Mouse (Mus musculus) limb, embryonic 15.5 days (tissue): ENCODE measurements around the gene Plekha5. TPM values are rescaled to one million over a fixed set of nuclear protein-coding genes. Genes with fewer than 3 reads are reported as not detected.
A peak's percentile ranks its signal among the peaks of the same experiment; 100 is the strongest.

ENCODE experiments used
- ATAC-seq: fragments of 200-750 bp; cut with Nextera tagmentation; 2 replicates; pipeline ENCODE4 v1.8.0; 2017; ENCODE audit warnings: low read depth, moderate TSS enrichment; ENCODE audit not compliant: insufficient number of reproducible peaks, low FRiP score, low TSS enrichment
- H3K27ac ChIP-seq: fragments of 300-500 bp; sonication (generic); 2 replicates; pipeline ENCODE4 v1.5.1; 2015; ENCODE audit warnings: moderate library complexity, mild to moderate bottlenecking, inconsistent platforms
- H3K27me3 ChIP-seq: fragments of 300-500 bp; sonication (generic); 2 replicates; pipeline ENCODE4 v1.6.1; 2015; ENCODE audit warnings: inconsistent platforms
- H3K36me3 ChIP-seq: fragments of 300-500 bp; sonication (generic); 2 replicates; pipeline ENCODE4 v1.6.1; 2015; ENCODE audit warnings: inconsistent platforms
- H3K4me1 ChIP-seq: fragments of 300-500 bp; sonication (generic); 2 replicates; pipeline ENCODE4 v1.6.1; 2015; ENCODE audit warnings: inconsistent platforms
- H3K4me2 ChIP-seq: fragments of 300-500 bp; sonication (generic); 2 replicates; pipeline ENCODE4 v1.6.1; 2015; ENCODE audit warnings: mild to moderate bottlenecking, inconsistent platforms
- H3K4me3 ChIP-seq: fragments of 300-500 bp; sonication (generic); 2 replicates; pipeline ENCODE4 v1.5.1; 2015; ENCODE audit warnings: mild to moderate bottlenecking, inconsistent platforms
- H3K9ac ChIP-seq: fragments of 300-500 bp; sonication (generic); 2 replicates; pipeline ENCODE4 v1.6.1; 2015; ENCODE audit warnings: inconsistent platforms
- H3K9me3 ChIP-seq: fragments of 300-500 bp; sonication (generic); 2 replicates; pipeline ENCODE4 v1.6.1; 2016; ENCODE audit warnings: inconsistent platforms
- WGBS: fragments of 180-500 bp; shearing (Covaris S2); methylation state at CpG from one replicate; pipeline ENCODE4 v1.1.7; 2015; 5-methylcytosine and 5-hydroxymethylcytosine counted together
- polyA plus RNA-seq: library from polyadenylated mRNA; unstranded; fragments of >200 nt; fragmentation: Nextera tagmentation; extraction: Ambion mirVana; gene quantifications from 2 replicates; pipeline ENCODE4 v1.2.1, GENCODE M21; 2015

Plekha5 gene
- polyA plus RNA-seq, 1 experiment from 2014 or later, result 47.2 TPM

DNA sequence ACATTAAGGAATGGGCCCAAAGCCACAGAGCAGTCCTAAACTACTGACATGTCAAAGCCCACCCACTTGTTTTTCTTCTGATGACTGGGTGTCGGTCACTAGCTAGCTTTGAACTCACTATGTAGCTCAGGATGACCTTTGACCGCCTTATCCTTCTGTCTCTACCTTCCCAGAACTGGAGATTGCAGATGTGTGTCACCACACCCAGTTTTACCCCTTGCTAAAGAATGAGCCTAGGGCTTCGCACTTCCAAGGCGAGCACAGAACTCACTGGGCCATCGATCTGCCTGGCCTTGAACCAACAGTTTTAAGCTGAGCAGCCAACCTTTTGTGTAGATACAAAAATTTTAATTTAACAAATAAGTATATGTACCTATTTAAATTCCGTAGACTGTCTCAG lies 184.8 kb downstream of the Plekha5 start:
- Histone ChIP-seq H3K36me3 (no peaks in the 10 kb centered on the region), H3K4me3 (no peak overlapping the region), H3K9ac (no peak overlapping the region), H3K27me3 (no peaks in the 10 kb centered on the region), H3K4me1 (peaks cover 11% of the 10 kb centered on the region), H3K9me3 (no peaks in the 10 kb centered on the region), H3K4me2 (no peak overlapping the region), H3K27ac (no peak overlapping the region)
- no peak for ATAC-seq
- 89% methylated on average over 6 of the region's 6 CpGs for WGBS

DNA sequence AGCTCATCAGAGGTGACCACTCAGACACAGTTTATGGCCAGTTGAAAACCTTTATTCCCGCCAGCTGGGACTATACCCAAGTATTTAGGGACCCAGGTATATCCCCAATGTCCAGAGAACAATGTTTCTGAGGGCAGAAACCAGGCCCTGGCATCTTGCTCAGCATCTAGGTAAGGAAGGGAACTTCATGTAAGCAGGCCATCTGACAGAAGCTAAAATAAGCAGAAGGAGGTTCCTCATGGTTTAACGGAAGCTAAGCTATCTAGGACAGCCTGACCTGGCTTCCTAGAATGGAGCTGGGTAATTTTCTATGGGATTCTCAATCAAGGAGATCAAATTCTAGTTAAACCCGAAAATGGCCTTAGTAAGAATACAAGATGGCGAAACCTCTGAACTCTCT lies 185.7 kb downstream of the Plekha5 start:
- no peak overlapping the region for H3K4me2 ChIP-seq
- H3K36me3 ChIP-seq, result no peaks in the 10 kb centered on the region
- peaks cover 10% of the 10 kb centered on the region for H3K4me1 ChIP-seq
- H3K9ac ChIP-seq, result no peak overlapping the region
- no peak for ATAC-seq
- 81% methylated on average over 4 of the region's 4 CpGs for WGBS
- no peaks in the 10 kb centered on the region for H3K27me3 ChIP-seq
- no peak overlapping the region for H3K27ac ChIP-seq
- no peaks in the 10 kb centered on the region for H3K9me3 ChIP-seq
- no peak overlapping the region for H3K4me3 ChIP-seq

DNA sequence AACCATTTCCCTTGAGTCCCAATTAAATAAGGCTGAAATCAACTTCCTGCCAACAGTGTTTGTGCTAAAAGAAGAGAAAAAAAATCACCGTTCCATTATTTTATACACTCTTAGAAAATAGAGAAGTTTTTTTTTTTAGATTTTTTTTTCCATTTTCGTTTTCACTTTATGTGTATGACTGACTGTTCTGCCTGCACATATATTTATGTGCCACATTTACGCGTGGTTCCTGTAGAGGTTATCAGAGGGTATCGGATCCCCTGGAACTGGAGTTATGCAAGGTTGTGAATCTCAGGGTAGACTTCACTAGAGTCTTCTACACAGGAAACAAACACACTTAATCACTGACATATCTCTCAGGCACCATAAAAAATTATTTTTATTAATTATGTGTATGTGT lies 186.3 kb downstream of the Plekha5 start:
- no peak for ATAC-seq
- Histone ChIP-seq H3K9ac (no peak overlapping the region), H3K4me3 (no peak overlapping the region), H3K36me3 (no peaks in the 10 kb centered on the region), H3K4me1 (peaks cover 10% of the 10 kb centered on the region), H3K27me3 (no peaks in the 10 kb centered on the region), H3K27ac (no peak overlapping the region), H3K9me3 (no peaks in the 10 kb centered on the region), H3K4me2 (no peak overlapping the region)
- WGBS, result 84% methylated on average over 5 of the region's 5 CpGs

DNA sequence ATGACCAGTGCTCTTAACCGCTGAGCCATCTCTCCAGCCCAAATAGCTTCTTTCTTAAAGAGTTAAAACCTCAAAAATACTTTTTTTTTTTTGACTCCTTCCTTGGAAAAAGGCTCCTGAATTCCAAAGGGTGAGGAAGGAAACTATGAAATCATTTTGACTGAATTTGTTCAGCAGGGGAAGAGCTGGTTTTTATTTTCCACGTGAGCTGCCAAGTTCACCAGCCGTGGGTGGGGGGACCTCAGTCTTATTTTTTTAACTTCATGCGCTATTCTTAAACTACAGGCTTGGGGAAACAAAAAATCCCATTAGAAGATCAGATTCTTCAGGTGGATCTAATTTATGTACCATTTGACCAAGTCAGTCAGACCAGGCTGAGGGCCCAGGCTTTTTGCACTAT lies 187.4 kb downstream of the Plekha5 start:
- Histone ChIP-seq H3K9me3 (no peaks in the 10 kb centered on the region), H3K4me2 (0 out of 2 replicates have a peak overlapping the region, but pooled peaks have one; percentile 10), H3K9ac (no peak overlapping the region), H3K4me3 (no peak overlapping the region), H3K4me1 (peaks cover 10% of the 10 kb centered on the region), H3K27me3 (no peaks in the 10 kb centered on the region), H3K36me3 (no peaks in the 10 kb centered on the region), H3K27ac (peak overlapping the region; percentile 92)
- 0 out of 2 replicates have a peak, but pooled peaks have one; percentile 61 for ATAC-seq
- WGBS, result 44% methylated on average over 4 of the region's 4 CpGs

DNA sequence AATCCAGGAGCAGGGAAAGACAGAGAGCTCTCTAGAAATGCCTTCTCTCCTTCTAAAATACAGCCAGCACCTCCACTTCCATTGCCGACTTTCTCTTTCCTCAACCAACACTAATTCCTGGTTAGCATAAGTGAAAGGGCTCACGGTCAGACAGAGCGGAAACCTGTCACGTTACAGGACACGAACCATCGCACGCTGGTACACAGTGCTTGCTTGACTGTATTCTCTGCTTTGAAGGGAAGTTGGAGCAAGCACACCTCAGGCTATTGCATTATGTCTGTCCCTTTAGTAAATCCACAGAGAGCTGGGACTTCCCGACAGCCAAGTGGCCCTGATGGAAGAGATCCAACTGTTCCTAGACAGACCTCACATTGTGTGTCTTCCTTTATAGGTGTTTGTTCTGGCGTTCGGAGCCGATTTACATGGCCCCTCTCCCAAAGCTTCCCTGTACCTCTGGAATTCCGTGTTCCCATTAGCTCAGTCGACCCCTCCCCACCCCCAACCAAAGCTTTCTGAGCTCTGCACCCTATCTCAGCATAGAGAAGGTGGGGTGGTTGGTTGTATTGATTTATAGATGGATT lies 188.1 kb downstream of the Plekha5 start:
- no peak overlapping the region for H3K4me3 ChIP-seq
- no peaks in the 10 kb centered on the region for H3K27me3 ChIP-seq
- H3K4me2 ChIP-seq, result 0 out of 2 replicates have a peak overlapping the region, but pooled peaks have one; percentile 10
- peak; percentile 53; the same call in 1 of the 2 replicates for ATAC-seq
- 61% methylated on average over 13 of the region's 13 CpGs for WGBS
- H3K4me1 ChIP-seq, result peaks cover 10% of the 10 kb centered on the region
- no peaks in the 10 kb centered on the region for H3K9me3 ChIP-seq
- H3K9ac ChIP-seq, result no peak overlapping the region
- H3K36me3 ChIP-seq, result no peaks in the 10 kb centered on the region
- peak overlapping the region; percentile 92 for H3K27ac ChIP-seq

DNA sequence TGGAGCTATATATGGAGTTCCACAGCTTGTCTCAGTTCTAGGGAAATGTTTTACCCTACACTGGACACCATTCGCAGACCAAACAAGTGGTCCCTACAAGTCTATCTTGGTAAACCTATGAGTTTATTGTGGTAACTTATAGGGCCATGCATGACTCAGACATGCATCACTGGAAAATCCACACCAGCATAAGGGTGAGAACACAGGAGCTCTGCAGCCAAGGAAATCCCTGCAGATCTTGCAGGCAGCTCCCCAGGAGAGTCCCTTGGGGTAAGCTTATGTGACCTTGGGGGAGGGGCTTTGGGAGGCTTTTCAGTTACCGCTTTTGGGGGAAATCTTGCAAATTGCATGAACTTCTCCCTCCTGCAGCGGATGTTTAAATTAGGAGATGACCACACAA lies 190.0 kb downstream of the Plekha5 start:
- H3K36me3 ChIP-seq, result no peaks in the 10 kb centered on the region
- no peak overlapping the region for H3K9ac ChIP-seq
- no peak overlapping the region for H3K4me3 ChIP-seq
- ATAC-seq, result no peak
- WGBS, result 79% methylated on average over 3 of the region's 3 CpGs
- H3K4me2 ChIP-seq, result no peak overlapping the region
- peaks cover 10% of the 10 kb centered on the region for H3K4me1 ChIP-seq
- H3K9me3 ChIP-seq, result no peaks in the 10 kb centered on the region
- H3K27me3 ChIP-seq, result no peaks in the 10 kb centered on the region
- no peak overlapping the region for H3K27ac ChIP-seq

DNA sequence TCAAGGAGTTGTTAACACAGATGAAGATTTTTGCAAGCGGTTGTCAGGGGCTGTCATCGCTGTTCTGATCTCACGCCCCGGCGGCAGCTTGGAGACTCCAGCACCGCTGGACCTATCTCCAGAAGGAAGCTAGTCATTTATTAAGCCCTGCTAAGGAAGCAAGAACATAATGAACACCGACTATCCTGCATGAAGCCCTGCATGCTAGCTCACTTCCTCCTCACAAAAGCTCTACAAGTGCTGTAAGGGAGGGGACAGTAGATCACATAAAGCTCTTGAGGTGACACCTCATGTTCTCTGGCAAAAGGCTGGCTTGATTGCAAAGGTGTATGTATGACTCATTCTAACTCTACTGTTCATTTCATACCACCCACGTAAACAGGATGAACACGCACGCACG lies 190.9 kb downstream of the Plekha5 start:
- no peak for ATAC-seq
- H3K4me2 ChIP-seq, result no peak overlapping the region
- WGBS, result 88% methylated on average over 11 of the region's 11 CpGs
- H3K9ac ChIP-seq, result no peak overlapping the region
- H3K27ac ChIP-seq, result no peak overlapping the region
- H3K4me3 ChIP-seq, result no peak overlapping the region
- H3K27me3 ChIP-seq, result no peaks in the 10 kb centered on the region
- no peaks in the 10 kb centered on the region for H3K9me3 ChIP-seq
- no peaks in the 10 kb centered on the region for H3K36me3 ChIP-seq
- peaks cover 10% of the 10 kb centered on the region for H3K4me1 ChIP-seq

DNA sequence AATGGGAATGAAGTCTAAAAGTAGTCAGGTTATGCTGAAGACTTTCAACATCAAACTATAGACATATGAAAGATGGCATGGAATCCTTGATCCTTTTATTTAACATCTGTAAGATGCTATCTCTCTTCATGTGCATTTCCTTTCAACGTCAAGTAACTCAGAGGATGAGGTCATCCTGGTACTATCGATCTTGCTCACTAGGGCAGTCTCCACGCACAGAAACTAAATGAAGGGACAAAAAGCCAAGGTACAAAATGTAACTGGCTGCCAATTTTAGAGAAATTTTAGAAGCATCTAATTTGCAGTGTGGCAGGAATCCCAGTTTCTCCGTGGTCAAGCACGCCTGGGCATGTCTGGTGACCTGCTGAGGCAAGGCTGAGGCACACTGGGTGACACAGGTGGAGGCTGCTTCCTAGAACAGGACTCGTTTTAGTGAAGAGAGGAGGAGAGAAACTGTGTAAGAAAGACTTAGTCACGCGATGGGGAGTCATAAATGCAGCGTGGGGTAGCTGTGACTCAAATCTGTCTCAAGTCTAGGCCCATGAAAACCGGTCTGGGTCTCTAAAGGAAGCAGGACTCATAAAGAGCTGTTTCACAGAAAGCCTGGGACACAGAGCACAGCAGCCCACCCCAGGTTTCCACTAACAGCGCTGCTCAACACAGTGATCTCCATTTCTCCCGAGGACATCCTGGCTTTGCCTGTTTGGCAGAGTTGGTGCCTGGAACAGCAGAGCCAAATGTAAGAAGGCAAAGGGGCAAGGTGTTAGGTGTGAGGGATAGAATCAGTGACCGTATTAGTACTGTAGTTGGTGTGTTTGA lies 196.9 kb downstream of the Plekha5 start:
- Histone ChIP-seq H3K36me3 (no peaks in the 10 kb centered on the region), H3K27ac (peak overlapping the region; percentile 80), H3K27me3 (no peaks in the 10 kb centered on the region), H3K9ac (no peak overlapping the region), H3K4me2 (no peak overlapping the region), H3K4me3 (no peak overlapping the region), H3K4me1 (peaks cover 24% of the 10 kb centered on the region), H3K9me3 (no peaks in the 10 kb centered on the region)
- 30% methylated on average over 13 of the region's 13 CpGs for WGBS
- no peak for ATAC-seq

DNA sequence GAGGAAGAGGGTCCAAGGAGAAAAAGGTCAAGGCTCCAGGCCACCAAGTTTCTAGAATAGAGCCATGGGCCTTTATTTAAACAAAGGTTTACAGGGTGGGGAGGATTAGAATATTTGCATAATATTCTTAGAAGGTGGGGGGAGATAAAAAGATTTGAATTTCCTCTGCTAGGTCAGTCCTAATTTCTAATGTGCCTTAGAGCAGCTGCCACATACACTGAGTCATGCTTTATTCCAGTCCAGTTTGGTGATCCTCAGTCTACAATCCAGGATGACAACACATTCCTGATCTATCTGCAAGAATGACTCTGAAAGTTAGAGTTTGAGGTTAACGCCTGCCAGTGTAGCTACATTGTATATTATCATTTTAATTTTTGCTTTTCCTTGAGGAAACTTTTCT lies 197.8 kb downstream of the Plekha5 start:
- Histone ChIP-seq H3K4me3 (no peak overlapping the region), H3K4me1 (peaks cover 32% of the 10 kb centered on the region), H3K27ac (no peak overlapping the region), H3K4me2 (no peak overlapping the region), H3K27me3 (no peaks in the 10 kb centered on the region), H3K36me3 (no peaks in the 10 kb centered on the region), H3K9me3 (no peaks in the 10 kb centered on the region), H3K9ac (no peak overlapping the region)
- WGBS, result 87% methylated on average over 1 of the region's 1 CpGs
- ATAC-seq, result no peak

DNA sequence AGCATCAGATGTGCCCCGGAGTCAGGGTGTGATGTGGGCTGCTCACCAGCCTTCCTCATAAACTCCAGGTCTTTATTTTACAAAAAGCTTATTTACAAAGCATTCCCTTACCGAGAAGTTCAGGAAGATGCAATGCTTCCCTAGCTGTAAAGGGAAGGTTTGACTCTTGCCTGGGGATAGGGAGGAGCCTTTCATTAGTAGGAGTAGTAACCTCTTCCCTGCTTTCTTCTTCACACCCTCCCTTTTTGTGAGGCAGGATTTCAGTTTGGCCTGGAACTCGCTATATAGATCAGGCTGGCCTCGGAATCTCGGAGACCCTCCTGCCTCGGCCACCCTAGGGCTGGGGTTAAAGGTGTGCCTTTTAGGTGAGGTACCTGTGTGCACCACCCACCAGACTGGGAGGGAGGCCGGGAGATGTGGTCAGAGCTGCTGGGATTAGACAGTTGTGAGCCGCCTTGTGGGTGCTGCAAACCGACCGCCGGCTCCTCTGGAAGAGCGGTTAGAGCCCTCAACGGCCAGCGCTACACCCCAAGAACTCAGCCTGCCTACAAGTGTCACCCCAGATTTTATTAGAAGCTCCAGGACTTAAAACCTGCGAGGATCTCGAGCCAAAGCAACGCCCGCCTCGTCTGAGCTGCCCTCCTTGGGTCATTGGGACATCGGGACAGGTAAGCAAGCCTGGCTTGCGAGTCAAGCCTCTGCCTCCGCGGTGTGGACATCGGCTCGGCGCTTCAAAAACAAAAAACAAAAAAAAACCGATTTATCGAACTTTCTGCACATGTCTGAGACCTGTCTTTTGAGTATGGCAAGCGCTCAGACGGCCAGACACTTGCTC lies 198.8 kb downstream of the Plekha5 start, which contains the start of gene Aebp2:
Aebp2 (plus strand) TSS at position 273 of the 835 bp plus-strand sequence.
- no peaks in the 10 kb centered on the region for H3K9me3 ChIP-seq
- WGBS, result 43% methylated on average over 30 of the region's 30 CpGs
- peaks cover 37% of the 10 kb centered on the region for H3K4me1 ChIP-seq
- peak; percentile 1; the same call in 1 of the 2 replicates for ATAC-seq
- no peaks in the 10 kb centered on the region for H3K36me3 ChIP-seq
- H3K4me2 ChIP-seq, result peak within 1 kb of the TSS; percentile 44
- peak within 1 kb of the TSS; percentile 99 for H3K4me3 ChIP-seq
- H3K9ac ChIP-seq, result peak within 1 kb of the TSS; percentile 96
- no peaks in the 10 kb centered on the region for H3K27me3 ChIP-seq
- peak within 1 kb of the TSS; percentile 98 for H3K27ac ChIP-seq

DNA sequence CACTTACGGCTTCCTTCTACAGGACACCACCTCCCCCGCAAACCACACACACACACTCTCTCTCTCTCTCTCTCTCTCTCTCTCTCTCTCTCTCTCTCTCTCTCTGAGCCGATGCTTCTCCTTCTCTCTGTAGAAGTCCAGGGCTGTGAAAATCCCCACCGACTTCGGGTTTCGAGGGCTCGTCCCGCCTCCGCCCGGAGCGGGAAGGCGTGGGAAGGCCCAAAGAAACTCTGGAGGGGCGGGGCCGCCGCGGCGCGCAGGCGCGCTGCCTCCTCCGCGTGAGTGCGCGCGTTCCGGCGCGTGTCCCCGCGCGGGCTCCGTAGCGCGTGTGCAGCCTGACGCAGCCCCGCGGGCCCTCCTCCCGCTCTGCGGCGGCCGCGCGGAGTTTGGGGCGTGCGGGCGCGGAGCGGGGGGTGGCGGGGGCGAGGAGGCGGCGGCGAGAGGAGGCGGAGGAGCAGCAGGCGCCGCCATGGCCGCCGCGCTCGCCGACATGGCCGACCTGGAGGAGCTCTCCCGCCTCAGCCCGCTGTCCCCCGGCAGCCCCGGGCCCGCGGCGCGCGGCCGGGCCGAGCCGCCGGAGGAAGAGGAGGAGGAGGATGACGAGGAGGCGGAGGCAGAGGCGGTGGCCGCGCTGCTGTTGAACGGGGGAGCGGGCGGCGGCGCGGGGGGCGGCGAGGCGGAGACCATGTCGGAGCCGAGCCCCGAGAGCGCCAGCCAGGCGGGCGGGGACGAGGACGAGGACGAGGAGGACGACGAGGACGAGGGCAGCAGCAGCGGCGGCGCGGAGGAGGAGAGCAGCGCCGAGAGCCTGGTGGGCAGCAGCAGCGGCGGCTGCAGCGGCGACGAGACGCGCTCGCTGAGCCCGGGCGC lies 199.6 kb downstream of the Plekha5 start:
- Histone ChIP-seq H3K4me3 (peak overlapping the region; percentile 99), H3K4me2 (peak overlapping the region; percentile 44), H3K9me3 (no peaks in the 10 kb centered on the region), H3K36me3 (no peaks in the 10 kb centered on the region), H3K27ac (peak overlapping the region; percentile 98), H3K9ac (peak overlapping the region; percentile 96), H3K27me3 (no peaks in the 10 kb centered on the region), H3K4me1 (peaks cover 37% of the 10 kb centered on the region)
- WGBS, result under 1% methylated on average over 83 of the region's 117 CpGs
- ATAC-seq, result peak; percentile 88
